Mouse (Mus musculus): ENCODE results near the gene Gm44502. TPM values are rescaled to one million over a fixed set of nuclear protein-coding genes. Genes with fewer than 3 reads are reported as not detected.

Gene Gm44502
- under 1 TPM; 0.66 to 0.81 TPM for total RNA-seq (2021)
- long read RNA-seq, experiment 1, partial matches to known transcripts, result 0 of 1 reads
- long read RNA-seq, experiment 1, other reads (novel, unspliced or antisense), result 1 of 1 reads
- long read RNA-seq, experiment 2, partial matches to known transcripts, result 1 of 1 reads
- long read RNA-seq, experiment 2, other reads (novel, unspliced or antisense), result 0 of 1 reads

DNA sequence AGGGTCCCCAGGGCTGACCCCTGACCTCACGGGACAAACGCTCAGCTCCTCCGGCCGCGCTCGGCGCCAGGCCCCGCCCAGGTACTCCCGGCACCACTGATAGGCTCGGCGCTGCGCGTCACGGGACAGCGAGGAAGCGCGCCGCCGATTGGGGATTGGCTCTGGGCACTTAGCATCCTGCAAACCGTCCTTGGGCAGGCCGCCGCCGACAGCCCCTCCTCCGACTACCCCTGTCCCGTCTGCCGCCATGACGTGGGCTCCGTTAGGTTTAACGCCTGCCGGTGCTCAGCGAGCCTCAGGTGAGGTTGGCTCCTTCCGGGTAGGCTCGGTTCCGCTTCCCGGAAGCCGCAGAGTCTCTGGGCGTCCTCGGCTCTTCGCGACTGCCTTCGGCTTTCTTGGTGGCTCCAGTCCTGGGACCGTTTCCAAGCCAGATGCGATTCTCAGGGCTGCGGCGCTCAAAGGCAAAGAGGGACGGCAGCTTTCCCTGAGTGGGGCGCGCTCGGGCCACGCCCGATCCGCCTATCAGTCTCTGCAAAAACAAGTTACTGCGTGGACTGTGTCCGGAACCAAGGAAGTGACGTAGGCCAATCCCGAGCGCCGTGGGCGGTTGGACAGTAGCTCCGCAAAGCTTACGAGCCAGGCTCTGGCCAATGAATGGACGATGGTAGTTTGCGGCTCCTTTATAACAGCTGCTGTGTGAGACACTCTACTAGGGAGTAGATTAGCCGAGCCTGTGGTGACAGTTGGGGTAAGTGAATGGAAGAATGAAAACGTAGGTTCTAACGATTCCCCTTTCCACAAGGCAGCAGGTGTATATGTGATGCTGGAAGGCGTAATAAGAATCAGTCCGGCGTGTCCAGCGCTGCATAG lies at the start of gene Gm44502, which contains the start of the genes C730034F03Rik and Chkb:
Gene Gm44502 (minus strand): TSS at position 345 of the 870 bp plus-strand sequence.
Gene C730034F03Rik (plus strand): TSS at position 238 of the 870 bp plus-strand sequence.
Gene Chkb (minus strand): TSS at position 557 of the 870 bp plus-strand sequence.
- DNase-seq, result peak; percentile 91

DNA sequence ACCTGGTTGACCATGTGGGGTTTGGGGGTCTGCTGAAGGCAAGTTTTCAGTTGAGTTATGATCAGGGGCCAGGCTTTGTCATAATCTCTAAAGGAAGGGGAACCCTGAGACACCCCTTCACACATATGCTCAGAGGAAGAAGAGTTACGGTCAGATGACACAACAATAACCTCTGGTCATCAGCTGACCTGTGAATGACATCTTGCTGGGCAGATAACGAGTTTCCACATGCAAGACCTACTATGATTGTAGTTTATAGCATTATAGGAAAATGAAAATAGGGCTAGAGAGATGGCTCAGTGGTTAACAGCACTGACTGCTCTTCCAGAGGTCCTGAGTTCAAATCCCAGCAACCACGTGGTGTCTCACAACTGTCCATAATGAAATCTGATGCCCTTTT lies 49.1 kb upstream of the Gm44502 start:
- no peak for DNase-seq

DNA sequence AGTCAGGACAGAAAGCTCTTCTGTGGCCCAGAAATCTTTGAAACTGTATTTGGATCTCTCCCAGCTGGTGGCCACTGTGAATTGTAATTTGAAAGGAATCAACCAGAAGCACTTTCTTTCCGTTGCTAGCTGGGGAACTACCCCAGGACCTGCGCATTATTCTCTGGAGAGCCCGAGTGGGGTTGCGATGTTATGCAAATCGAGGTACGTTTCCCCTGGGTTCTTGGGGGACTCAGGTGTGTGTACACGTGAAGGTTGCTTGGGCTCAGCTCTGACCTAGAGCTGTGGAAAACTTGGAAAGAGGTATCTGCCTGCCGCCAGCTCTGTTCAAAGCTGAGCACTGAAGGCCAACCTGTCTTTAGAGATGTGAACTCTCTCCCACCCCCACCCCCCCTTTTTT lies 48.3 kb upstream of the Gm44502 start:
- no peak for DNase-seq

DNA sequence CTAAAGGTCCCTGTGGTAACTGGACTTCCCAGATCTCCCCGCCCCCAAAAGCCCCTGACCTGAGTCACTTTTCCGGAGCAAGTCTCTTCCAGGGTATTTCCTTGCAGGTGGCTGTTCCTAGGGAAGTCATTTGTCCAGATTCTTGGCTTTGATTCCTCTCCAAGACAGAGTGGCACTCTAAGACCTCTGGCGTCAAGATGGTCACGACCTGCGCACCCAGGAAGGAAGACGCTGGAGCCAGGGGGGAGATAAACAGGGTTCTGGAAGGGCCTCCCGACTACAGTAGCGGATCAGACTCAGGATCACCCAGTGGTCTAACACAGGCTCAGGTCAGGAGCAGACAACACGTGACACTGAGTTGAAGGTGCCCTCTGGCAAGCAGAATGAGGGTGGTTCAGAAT lies 47.6 kb upstream of the Gm44502 start, which contains the start of gene Arsa:
Gene Arsa (minus strand): TSS at position 335 of the 401 bp plus-strand sequence.
- DNase-seq, result no peak

DNA sequence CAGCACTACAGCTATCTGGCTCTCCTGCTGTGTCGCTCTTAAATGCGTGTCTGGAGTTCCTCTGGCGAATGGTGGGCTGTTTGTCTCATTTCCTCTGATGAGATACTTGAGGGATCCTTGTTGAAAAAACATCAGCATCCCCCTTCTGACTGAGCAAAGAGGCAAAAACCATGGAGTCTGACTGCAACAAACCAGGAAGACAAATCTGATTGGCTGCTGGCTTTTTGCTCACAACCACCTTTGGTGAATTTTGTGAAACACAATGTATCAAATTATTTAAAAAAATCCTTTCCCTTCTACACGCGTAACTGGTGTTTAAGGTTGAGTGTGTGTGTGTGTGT lies 46.9 kb upstream of the Gm44502 start:
- no peak for DNase-seq

DNA sequence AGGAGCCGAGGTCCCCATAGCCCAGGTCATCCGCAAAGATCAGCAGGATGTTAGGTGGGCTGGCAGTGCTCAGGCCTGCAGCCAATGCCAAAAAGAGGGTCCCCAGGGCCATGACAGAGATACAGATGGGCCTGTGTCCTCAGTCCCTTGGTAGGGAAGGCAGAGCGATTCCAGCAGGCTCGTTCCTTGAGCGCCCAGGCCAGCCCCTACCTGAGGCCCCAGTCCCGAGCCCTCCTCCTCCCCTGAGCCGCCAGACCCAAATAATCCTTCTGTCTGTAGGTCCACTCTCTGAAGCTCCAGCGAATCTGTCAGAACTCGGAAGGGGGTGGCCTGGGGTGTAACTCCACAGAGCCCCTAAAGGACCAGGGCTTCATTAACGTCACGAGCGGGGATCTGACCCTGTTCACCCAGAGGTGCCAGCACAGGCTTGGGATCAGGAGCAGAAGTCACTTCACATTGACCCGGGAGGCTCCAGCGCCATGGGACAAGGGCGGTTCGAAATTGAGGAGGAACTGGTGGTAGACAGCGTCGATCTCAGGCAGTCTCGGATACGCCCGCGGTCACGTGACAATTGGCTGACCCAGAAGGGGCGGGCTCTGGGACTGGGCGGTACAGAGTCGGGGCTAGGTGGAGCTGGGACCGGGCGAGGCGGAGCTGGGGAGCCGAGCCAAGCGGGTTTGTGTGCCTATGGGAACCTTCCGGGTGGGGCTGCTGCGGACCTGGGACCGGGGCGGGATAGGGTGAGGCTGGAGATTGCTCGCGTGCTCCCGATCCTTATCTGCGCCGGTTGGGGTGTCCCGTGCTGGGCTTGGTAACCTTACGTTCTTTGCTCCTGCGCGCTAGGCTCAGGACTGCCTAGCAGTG lies 46.3 kb upstream of the Gm44502 start:
- DNase-seq, result peak; percentile 92

DNA sequence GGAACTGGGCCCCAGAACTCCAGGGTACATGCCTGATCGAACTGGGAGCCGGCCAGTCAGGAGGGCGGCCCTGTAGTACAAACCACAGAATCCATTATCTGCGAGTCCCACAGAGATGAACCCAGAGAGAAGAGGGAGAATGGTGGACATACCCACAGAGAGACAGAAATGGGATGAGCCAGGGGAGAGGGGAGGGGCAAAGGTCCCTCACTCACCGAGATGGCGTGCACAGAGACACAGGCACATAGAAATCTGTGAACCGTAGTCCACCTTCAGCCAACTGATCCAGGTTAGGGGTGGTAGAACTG lies 45.8 kb upstream of the Gm44502 start:
- no peak for DNase-seq

DNA sequence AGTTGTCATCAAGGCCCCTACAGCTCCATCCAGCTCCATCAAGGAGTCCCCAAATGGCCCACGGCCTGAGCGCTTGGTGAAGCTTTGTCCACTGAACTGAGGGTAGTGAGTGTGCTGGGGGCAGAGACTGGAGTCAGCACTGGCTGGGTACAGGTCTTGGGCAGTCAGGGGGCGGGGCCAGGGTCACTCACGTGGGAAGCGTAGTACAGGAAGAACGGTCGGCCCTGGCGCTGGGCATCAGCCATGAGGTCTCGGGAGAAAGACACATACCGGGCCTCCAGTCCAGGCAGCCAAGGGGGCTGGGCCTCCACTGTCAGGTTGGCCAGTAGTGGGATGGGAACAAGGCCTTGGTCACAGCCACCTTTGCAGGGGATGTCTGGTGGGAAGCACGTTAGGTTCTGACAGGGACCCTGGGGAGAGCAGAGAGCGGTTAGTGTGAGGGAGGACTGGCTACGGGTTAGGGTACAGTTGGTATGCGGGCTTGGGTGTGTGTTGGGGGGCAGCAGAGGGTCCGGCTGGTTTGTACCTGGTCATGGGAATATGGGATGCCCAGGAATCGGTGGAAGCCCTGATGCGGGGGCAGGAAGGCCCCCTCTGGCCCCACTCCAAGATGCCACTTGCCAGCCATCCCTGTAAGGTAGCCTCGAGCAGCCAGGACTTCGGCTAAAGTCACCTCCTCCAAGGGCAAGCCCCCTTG lies 45.2 kb upstream of the Gm44502 start:
- DNase-seq, result no peak

DNA sequence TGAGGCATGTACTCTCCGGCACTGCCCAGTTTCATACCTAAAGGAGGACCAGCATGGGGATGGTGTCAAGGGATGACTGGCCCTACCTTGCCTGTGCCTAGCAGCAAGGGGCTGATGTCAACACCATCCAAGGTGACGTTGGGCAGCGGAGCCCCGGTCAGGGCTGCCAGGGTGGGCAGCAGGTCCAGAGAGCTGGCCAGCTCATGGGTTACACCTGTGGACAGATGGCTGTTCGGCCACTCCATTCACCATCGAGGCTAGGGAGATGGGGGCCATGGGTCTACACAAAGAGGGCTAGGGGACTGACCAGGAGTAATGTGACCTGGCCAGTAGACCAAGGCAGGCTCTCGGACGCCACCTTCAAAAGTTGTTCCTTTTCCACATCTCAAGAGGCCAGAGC lies 44.4 kb upstream of the Gm44502 start:
- no peak for DNase-seq

DNA sequence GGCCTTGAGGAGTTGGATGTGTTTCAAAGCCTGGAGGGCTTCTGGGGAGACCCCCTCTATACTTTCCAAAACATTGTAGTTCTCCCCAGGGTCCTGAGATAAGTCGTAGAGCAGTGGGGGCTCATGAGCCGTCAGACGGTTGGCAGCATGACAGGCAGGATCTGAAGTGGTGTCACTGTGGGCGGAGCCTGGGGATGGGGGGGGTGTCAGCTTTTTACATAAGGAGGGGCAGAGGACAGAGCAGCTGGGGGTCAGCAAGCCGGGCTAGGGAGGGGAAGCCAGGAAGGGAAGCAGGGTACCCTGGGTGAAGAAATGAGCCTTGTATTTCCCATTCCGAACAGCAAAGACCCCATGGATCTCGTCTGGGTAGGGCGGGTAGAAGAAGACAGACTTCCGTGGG lies 43.9 kb upstream of the Gm44502 start:
- no peak for DNase-seq

DNA sequence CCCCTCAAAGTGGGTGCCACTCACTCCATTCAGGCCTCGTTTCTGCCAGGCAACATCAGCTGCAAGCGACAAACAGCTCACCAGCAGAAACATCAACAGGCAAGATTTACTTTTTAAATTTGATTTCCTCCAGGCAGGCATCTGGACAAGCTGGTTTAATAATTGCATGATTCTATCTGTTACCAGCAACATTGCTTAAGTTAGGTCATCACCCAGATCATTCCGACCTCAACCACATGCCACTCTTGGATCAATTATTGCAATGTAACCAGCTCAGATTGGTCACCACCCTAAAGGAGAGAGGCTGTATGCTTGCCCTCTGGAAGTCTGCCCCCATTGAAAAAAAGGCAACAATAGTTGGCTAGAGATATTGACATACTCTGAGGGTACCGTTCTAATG lies 42.0 kb upstream of the Gm44502 start:
- DNase-seq, result no peak

DNA sequence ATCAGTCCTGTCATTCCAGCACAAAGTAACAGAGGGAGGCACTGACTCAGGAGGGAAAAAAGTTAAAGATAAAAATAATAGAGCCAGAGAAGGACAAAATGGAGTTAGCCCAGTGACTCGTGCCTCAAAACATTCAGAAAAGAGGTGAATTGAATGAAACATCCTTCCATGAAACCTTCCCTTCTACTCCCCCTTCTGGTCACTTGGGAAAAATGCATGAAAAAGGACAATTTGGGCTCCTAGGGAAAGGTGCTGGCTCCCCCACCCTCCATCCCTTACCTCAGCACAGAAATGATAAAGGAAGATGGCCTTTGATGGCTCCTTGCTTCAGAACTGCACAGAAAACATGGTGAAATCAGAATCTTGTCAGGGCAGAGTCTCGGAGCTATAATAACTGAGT lies 39.1 kb upstream of the Gm44502 start:
- no peak for DNase-seq

DNA sequence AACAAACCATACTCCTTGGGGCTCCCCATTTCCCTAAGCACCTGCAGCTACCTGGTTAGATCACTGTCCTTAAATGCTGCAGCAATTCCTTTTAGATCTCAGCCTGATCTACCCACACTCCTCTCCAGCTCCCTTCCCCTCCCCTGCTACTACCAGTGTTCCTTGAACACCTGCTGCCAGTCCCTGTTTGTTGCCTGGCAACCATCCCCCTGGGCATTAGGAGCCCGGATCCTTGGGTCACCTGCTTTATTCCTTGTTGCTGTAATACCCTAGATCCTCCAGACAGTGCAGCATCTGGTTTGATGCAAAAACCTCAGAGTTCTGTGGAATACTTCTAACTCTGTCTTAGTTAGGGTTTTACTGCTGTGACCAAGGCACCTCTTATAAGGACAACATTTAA lies 35.6 kb upstream of the Gm44502 start:
- no peak for DNase-seq

DNA sequence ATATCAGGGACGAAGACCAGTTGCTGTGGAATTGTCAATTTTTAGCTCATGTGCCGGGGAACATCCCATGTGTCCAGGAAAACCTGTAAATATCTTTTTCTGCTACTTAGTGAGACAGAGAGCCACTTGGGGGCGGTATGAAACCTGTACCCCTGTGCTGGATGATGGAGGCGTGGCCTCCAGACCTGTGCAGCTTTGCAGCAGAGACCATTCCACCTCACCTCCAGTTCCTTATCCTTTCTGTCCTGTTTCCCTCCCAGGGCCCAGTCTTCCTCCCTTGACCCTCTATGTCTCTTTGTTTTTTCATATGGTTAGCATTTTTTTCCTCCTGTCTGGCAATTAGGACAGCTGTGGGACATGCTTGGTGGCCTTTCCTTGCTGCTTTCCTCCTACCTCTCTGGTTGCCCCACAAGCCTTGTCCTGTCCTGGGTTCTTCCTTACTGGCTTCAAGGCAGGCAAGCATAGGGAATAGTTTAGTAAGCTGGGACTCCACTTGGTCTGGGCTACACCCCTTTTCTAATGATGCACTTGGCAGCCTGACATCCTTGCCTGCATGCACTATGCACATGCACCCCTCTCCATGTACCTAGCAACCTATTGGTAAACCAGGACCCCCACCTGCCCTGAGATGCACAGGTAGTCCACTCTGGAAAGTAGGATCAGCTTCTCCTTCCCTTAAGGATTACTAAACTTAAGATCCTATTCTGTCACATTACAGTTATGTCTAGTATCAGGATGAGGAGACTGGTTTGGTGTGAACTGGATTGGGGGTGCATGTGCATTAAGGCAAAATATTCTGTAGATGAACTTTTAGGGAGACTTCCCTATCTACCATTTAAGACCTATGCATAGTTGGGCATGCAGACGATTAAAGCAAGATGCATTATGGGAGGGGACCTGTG lies 34.1 kb upstream of the Gm44502 start:
- DNase-seq, result no peak

DNA sequence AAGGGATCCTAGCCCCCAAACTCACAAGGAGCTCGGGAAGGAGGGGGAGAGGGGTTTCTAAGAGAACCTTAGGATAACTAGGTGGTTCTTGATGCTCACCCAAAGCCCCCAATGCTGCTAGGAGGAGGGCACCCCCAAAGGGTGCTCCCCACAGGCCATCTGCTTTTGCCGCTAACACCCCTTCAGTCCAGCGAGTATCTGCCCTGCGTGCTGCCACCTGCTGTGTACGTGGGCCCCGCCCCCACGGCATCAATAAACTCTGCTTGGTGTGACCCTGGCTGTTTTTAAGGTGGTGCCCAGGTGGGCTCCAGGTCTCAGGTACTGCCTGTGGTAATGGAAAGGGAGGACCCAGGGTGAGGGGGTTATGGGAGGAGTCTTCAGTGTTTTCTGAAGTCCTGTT lies 32.7 kb upstream of the Gm44502 start:
- DNase-seq, result no peak

DNA sequence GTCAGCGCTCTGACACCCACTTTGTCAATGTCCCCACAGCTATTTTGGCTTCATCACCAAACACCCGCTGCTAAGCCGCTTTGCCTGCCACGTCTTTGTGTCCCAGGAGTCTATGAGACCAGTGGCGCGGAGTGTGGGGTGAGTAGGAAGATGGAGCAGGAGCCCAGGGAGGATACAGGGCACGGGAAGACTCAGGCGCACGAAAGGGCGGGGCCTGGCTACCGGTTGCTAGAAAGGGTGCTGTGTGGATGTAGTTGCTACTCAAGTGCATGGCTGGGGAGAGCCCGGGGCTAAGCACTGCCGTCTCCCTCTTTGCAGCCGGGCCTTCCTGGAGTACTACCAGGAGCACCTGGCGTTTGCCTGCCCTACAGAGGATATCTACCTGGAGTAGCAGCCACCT lies 31.8 kb upstream of the Gm44502 start:
- DNase-seq, result no peak

DNA sequence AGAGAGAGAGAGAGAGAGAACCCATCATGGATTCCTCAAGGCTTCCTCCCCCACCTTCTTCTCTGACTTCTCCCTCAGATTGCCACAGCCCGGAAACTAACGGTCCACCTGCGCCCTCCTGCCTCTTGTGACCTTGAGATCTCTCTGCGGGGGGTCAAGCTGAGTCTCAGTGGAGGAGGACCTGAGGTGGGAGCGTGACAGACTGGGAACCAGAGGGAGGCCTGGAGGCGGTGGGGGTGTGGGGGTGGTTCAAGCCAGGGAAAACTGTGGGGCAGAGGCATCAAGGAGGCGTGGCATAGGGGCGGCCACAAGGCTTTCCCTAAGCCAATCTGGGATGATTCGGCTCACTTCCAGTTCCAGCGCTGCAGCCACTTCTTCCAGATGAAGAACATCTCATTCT lies 30.8 kb upstream of the Gm44502 start:
- no peak for DNase-seq

DNA sequence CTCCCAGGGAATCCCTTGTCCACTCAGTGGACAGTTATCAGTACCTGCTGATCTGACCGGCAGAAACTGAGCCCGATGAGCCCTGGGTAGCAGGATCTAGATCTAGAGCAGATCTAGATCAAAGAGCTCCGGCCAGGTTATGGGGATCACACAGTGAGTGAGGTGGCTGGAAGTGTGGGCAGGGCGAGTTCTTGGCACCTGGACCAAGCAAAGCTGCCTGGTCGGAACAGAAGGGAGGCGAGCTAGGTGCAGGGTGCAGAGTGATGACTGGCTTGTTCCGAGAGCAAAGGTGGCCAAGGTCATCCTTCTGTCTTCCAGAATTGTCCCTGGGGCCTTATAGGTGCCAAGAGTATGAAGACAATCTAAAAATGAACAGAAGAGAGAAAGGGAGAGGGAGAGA lies 30.3 kb upstream of the Gm44502 start:
- DNase-seq, result no peak

DNA sequence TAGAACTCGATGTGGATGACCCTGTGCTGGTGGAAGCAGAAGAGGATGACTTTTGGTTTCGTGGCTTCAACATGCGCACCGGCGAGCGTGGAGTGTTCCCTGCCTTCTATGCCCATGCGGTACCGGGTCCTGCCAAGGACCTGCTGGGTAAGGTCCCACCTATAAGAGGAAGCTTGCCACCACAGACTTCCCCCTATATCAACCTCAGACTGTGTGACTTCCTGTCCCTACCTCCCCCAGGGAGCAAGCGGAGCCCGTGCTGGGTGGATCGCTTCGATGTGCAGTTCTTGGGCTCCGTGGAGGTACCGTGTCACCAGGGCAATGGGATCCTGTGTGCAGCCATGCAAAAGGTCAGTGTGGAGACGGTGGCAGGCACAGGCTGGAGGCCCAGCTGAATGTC lies 29.4 kb upstream of the Gm44502 start:
- DNase-seq, result no peak

DNA sequence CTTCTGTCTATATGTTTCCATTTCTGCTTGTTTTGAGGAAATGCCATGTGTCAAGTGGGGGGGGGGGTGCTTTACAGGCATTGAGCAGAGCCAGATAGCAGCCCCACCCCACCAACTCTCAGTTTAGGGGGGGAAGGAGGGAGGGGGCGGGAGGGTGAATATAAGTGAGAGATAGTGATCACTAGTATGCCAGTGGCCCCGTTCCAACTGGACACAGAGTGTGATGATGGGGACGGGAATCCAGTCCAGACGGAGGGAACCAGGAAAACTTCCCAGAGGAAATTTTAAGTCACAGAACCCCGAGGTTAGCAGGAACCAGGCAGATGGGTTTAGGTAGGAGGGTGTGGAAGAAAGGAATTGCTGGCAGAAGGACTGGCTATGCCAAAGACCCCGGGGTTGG lies 26.1 kb upstream of the Gm44502 start:
- DNase-seq, result no peak

DNA sequence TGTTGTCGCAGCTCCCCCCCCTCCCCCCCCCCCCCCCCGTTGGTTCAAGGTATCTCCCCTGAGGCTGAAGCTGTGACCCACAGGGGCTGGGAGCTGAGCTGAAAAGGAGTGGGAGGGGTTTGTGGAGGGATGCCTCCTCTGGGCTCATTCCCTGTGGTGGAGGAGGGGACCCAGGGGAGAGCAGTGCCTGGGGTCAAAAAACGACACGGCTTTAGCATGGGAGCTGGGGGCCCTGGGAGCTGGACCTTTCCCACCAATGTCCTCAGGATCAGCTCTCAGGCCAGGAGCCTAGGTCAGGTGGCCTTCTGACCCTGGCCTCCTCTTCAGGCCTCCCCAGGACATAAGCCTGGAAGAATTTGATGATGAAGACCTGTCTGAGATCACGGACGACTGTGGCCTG lies 25.4 kb upstream of the Gm44502 start:
- no peak for DNase-seq
